Mouse (Mus musculus): Measurements from ENCODE around the gene Ypel2. TPM values are rescaled to one million over a fixed set of nuclear protein-coding genes. Genes with fewer than 3 reads are reported as not detected.

The Ypel2 gene
- polyA plus RNA-seq, 1 experiment = 16.2 TPM

DNA sequence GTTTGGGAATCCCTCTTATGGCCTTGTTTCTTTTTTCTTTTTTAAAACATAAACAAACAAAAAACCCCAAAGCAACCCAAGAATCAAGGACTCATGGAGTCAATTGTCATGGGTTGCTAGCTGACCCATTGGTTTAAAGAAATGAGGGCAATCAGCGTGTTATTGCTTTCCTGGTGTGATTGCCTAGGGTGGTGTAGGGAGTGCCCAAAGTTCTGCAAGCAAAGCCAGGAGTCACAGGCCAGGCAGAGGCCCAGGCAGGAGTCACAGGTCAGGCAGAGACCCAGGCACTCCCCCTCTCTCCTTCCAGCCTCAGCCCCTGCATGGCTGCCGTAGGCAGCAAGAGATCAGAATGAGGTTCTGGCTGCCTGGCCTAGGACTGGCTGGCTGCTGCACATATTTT is 58.6 kb downstream of the Ypel2 start:
- Histone ChIP-seq H3K36me3 (ENCODE audit: control insufficient read depth, insufficient read depth, low read length) (peaks cover 12% of the 10 kb centered on the region), H3K27ac (ENCODE audit: control insufficient read depth, insufficient read depth, low read length) (peak overlapping the region; percentile 48; the same call in 1 of the 2 replicates), H3K27me3 (ENCODE audit: control insufficient read depth, insufficient read depth, low read length) (no peaks in the 10 kb centered on the region), H3K4me1 (replicated peaks; ENCODE audit: control insufficient read depth, insufficient read depth, low read length) (peaks cover 4% of the 10 kb centered on the region), H3K4me3 (ENCODE audit: control insufficient read depth, insufficient read depth, low read length) (no peak overlapping the region)
- TF ChIP-seq POLR2A (IDR thresholded peaks at IDR 0.05; ENCODE audit: control insufficient read depth, extremely low read depth, insufficient read depth, low read length, poor library complexity) (no peak), CTCF (IDR thresholded peaks at IDR 0.05; ENCODE audit: borderline replicate concordance, control insufficient read depth, extremely low read depth, insufficient read depth, low read length, poor library complexity) (no peak)
- 78% methylated on average over 2 of the region's 2 CpGs for WGBS
- DNase-seq = no peak

DNA sequence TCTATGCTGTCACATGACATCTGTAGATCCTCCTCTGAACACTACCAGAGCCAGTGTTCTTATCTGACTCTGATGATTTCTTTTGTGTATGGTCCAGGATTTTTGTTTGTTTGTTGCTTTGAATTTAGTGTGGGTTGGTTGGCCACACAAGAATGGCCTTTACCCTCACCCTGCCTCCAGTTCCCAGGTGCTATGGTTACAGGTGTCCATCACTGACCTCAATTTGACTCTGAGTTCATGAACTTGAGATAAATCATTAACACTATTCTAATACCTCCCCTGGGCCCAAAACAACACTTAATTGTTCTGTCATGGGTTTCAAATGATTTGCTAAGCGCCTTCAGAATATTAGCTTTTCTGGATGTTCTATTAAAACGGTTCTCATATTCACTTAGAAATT is 61.3 kb downstream of the Ypel2 start:
- no peak for DNase-seq
- no peak overlapping the region for H3K27ac ChIP-seq (ENCODE audit: control insufficient read depth, insufficient read depth, low read length)
- H3K27me3 ChIP-seq (ENCODE audit: control insufficient read depth, insufficient read depth, low read length) = no peaks in the 10 kb centered on the region
- H3K4me3 ChIP-seq (ENCODE audit: control insufficient read depth, insufficient read depth, low read length) = no peak overlapping the region
- peaks cover 4% of the 10 kb centered on the region for H3K4me1 ChIP-seq (replicated peaks; ENCODE audit: control insufficient read depth, insufficient read depth, low read length)
- WGBS = 95% methylated on average over 2 of the region's 2 CpGs
- no peak for TF ChIP-seq POLR2A (IDR thresholded peaks at IDR 0.05; ENCODE audit: control insufficient read depth, extremely low read depth, insufficient read depth, low read length, poor library complexity)
- no peaks in the 10 kb centered on the region for H3K36me3 ChIP-seq (ENCODE audit: control insufficient read depth, insufficient read depth, low read length)

DNA sequence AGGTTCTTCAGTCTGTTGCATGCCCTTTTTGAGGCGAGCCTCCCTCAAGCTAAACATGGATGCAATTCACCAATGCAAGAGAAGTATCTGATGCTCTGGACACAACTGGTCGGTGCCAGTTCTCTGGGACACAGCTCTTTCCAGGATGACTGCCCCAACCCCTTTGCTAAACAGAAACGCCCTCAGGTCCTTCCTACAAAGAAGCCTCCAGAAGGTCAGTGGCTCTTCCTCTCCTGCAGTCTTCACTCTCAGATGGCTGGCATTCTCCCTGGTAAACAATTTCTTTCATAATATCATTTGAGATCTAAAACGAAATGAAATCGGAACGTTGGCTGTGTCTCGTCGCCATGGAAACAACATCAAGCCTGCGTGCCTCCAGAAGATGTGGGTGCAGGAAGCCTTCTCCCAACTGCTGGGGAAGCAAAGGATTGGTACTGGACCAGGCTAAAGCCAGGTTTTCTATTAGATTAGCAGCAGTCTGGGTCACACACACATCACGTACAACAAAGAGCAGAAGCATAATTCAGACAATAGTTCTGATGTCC is 62.8 kb downstream of the Ypel2 start:
- WGBS = 93% methylated on average over 10 of the region's 10 CpGs
- peaks cover 9% of the 10 kb centered on the region for H3K4me1 ChIP-seq (replicated peaks; ENCODE audit: control insufficient read depth, insufficient read depth, low read length)
- DNase-seq = no peak
- TF ChIP-seq POLR2A (IDR thresholded peaks at IDR 0.05; ENCODE audit: control insufficient read depth, extremely low read depth, insufficient read depth, low read length, poor library complexity) (no peak), CTCF (IDR thresholded peaks at IDR 0.05; ENCODE audit: borderline replicate concordance, control insufficient read depth, extremely low read depth, insufficient read depth, low read length, poor library complexity) (no peak)
- no peak overlapping the region for H3K4me3 ChIP-seq (ENCODE audit: control insufficient read depth, insufficient read depth, low read length)
- H3K27ac ChIP-seq (ENCODE audit: control insufficient read depth, insufficient read depth, low read length) = no peak overlapping the region
- no peaks in the 10 kb centered on the region for H3K36me3 ChIP-seq (ENCODE audit: control insufficient read depth, insufficient read depth, low read length)
- no peaks in the 10 kb centered on the region for H3K27me3 ChIP-seq (ENCODE audit: control insufficient read depth, insufficient read depth, low read length)

DNA sequence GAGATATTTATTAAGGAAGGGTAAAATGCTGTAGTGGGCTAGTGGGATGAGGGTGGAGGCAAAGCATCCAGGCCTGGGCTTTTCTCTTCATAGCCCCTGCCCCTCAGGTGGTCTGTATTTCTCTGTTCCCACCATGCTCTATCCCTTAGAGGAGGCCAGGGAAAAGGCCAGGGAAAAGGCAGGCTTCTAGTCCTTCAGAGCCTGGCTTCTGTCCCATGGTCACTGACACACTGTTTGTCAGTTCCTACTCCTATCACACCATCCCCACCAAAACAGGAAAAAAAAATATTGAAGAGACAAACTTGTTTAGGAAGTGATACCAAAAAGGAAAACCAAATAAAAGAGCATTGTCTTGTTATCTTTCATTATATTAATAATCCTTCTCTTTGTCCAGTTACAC is 63.5 kb downstream of the Ypel2 start:
- H3K4me1 ChIP-seq (replicated peaks; ENCODE audit: control insufficient read depth, insufficient read depth, low read length) = peaks cover 14% of the 10 kb centered on the region
- no peak overlapping the region for H3K4me3 ChIP-seq (ENCODE audit: control insufficient read depth, insufficient read depth, low read length)
- no peak for TF ChIP-seq POLR2A (IDR thresholded peaks at IDR 0.05; ENCODE audit: control insufficient read depth, extremely low read depth, insufficient read depth, low read length, poor library complexity)
- no peak for TF ChIP-seq CTCF (IDR thresholded peaks at IDR 0.05; ENCODE audit: borderline replicate concordance, control insufficient read depth, extremely low read depth, insufficient read depth, low read length, poor library complexity)
- no peaks in the 10 kb centered on the region for H3K27me3 ChIP-seq (ENCODE audit: control insufficient read depth, insufficient read depth, low read length)
- no peaks in the 10 kb centered on the region for H3K36me3 ChIP-seq (ENCODE audit: control insufficient read depth, insufficient read depth, low read length)
- no peak for DNase-seq
- no peak overlapping the region for H3K27ac ChIP-seq (ENCODE audit: control insufficient read depth, insufficient read depth, low read length)

DNA sequence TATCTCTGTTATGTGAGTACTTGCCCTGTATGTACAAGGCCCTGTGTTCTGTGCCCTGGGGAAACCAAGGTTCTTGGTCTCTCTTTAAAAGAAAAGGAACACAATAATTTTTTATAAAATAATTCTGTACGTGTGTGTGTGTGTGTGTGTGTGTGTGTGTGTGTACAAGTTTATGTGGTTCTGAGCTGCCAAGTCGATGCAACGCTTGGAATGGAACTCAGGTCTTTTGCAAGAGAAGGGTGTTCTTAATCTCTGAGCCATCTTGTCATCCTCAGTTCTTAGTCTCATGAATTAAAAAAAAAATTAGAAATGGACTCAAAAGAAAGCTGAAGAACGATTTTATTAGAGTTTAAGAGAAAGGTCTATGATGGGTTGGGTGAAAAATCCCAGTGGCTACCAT is 64.0 kb downstream of the Ypel2 start:
- TF ChIP-seq POLR2A (IDR thresholded peaks at IDR 0.05; ENCODE audit: control insufficient read depth, extremely low read depth, insufficient read depth, low read length, poor library complexity) = no peak
- TF ChIP-seq CTCF (IDR thresholded peaks at IDR 0.05; ENCODE audit: borderline replicate concordance, control insufficient read depth, extremely low read depth, insufficient read depth, low read length, poor library complexity) = no peak
- Histone ChIP-seq H3K36me3 (ENCODE audit: control insufficient read depth, insufficient read depth, low read length) (no peaks in the 10 kb centered on the region), H3K4me1 (replicated peaks; ENCODE audit: control insufficient read depth, insufficient read depth, low read length) (peaks cover 16% of the 10 kb centered on the region), H3K27me3 (ENCODE audit: control insufficient read depth, insufficient read depth, low read length) (no peaks in the 10 kb centered on the region), H3K4me3 (ENCODE audit: control insufficient read depth, insufficient read depth, low read length) (no peak overlapping the region), H3K27ac (ENCODE audit: control insufficient read depth, insufficient read depth, low read length) (no peak overlapping the region)
- WGBS = 91% methylated on average over 4 of the region's 4 CpGs
- no peak for DNase-seq

DNA sequence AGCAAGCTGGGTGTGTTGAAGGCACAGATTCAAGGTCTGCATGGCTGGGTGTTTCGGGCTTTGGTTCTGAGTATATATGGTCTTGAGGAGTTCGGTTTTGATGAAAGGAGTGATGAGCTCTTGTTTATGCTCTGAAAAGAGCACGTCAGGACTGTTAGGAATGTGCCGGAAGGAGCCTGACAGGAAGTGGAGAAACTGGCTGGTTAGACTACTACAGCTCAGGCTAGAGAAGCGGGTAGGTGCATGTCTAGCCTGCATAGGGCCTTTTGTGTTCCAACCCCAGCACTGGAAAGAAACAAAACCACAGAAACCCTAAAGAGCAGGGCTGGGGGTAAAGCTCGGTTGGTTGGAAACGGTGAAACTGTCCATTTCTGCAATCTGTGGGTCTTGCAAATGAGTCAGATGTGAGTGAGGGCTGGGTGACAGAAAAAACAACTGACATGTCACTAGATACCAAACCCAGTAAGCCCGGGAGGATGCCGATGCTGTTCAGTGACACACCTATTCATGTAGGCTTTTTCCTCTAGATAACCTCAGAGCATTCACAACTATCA is 68.3 kb downstream of the Ypel2 start:
- Histone ChIP-seq H3K36me3 (ENCODE audit: control insufficient read depth, insufficient read depth, low read length) (no peaks in the 10 kb centered on the region), H3K27me3 (ENCODE audit: control insufficient read depth, insufficient read depth, low read length) (no peaks in the 10 kb centered on the region), H3K4me1 (replicated peaks; ENCODE audit: control insufficient read depth, insufficient read depth, low read length) (peaks cover 17% of the 10 kb centered on the region), H3K27ac (ENCODE audit: control insufficient read depth, insufficient read depth, low read length) (peak overlapping the region; percentile 59; the same call in 1 of the 2 replicates), H3K4me3 (ENCODE audit: control insufficient read depth, insufficient read depth, low read length) (no peak overlapping the region)
- DNase-seq = peak; percentile 47
- no peak for TF ChIP-seq POLR2A (IDR thresholded peaks at IDR 0.05; ENCODE audit: control insufficient read depth, extremely low read depth, insufficient read depth, low read length, poor library complexity)
- TF ChIP-seq CTCF (IDR thresholded peaks at IDR 0.05; ENCODE audit: borderline replicate concordance, control insufficient read depth, extremely low read depth, insufficient read depth, low read length, poor library complexity) = no peak
- WGBS = 11% methylated on average over 9 of the region's 9 CpGs

DNA sequence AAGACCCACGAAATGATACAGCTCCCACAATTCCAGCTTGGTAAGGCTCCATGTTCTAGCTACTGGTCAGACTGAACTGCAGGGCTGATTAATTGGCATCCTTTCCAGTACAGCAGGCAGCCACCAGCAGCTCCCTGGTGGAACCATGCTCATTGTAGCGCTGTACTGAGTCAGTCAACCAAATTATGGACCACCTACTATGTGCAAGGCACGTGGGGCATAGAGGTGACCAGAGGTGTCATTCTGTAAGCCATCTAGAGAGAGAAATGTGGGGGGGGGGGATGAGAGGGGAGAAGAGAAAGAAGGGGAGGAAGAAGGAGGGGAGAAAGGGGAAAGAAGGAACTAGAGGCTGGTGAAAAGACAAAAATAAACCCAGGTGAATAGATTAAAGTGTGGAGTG is 68.9 kb downstream of the Ypel2 start:
- Histone ChIP-seq H3K4me3 (ENCODE audit: control insufficient read depth, insufficient read depth, low read length) (no peak overlapping the region), H3K27me3 (ENCODE audit: control insufficient read depth, insufficient read depth, low read length) (no peaks in the 10 kb centered on the region), H3K36me3 (ENCODE audit: control insufficient read depth, insufficient read depth, low read length) (no peaks in the 10 kb centered on the region), H3K4me1 (replicated peaks; ENCODE audit: control insufficient read depth, insufficient read depth, low read length) (peaks cover 17% of the 10 kb centered on the region), H3K27ac (ENCODE audit: control insufficient read depth, insufficient read depth, low read length) (no peak overlapping the region)
- WGBS = 64% methylated on average over 3 of the region's 3 CpGs
- TF ChIP-seq POLR2A (IDR thresholded peaks at IDR 0.05; ENCODE audit: control insufficient read depth, extremely low read depth, insufficient read depth, low read length, poor library complexity) (no peak), CTCF (IDR thresholded peaks at IDR 0.05; ENCODE audit: borderline replicate concordance, control insufficient read depth, extremely low read depth, insufficient read depth, low read length, poor library complexity) (no peak)
- DNase-seq = no peak

Measured in thymus, adult 2 months (tissue).